Mouse (Mus musculus): ENCODE results near the gene Tmem131l. TPM values are rescaled to one million over a fixed set of nuclear protein-coding genes. Genes with fewer than 3 reads are reported as not detected.

The Tmem131l gene
- polyA plus RNA-seq, 1 experiment from 2014 or later = 59.4 TPM

- no peaks in the 10 kb centered on the region for H3K36me3 ChIP-seq
- H3K27ac ChIP-seq (replicated peaks) = no peak overlapping the region
- no peak for DNase-seq (ENCODE audit: low spot score)
- H3K27me3 ChIP-seq (ENCODE audit: low read depth, poor library complexity, severe bottlenecking) = no peaks in the 10 kb centered on the region
- peaks cover 1% of the 10 kb centered on the region; the same call in 1 of the 2 replicates for H3K4me1 ChIP-seq
- 80% methylated on average over 3 of the region's 3 CpGs for WGBS
- H3K9me3 ChIP-seq (replicated peaks) = no peaks in the 10 kb centered on the region
- H3K4me3 ChIP-seq = no peak overlapping the region
Observed at GRCm38 (mm10) chr3:83859071-83859470, 180.9 kb downstream of the Tmem131l start.

GRCm38 (mm10) chr3:83857621-83858020, 182.4 kb downstream of the Tmem131l start:
- Histone ChIP-seq H3K9me3 (replicated peaks) (no peaks in the 10 kb centered on the region), H3K27ac (replicated peaks) (no peak overlapping the region), H3K36me3 (no peaks in the 10 kb centered on the region), H3K27me3 (ENCODE audit: low read depth, poor library complexity, severe bottlenecking) (no peaks in the 10 kb centered on the region), H3K4me1 (peaks cover 8% of the 10 kb centered on the region), H3K4me3 (no peak overlapping the region)
- DNase-seq (ENCODE audit: low spot score) = no peak
- 95% methylated on average over 13 of the region's 13 CpGs for WGBS

GRCm38 (mm10) chr3:83855643-83856042, 184.3 kb downstream of the Tmem131l start:
- Histone ChIP-seq H3K27me3 (ENCODE audit: low read depth, poor library complexity, severe bottlenecking) (no peaks in the 10 kb centered on the region), H3K27ac (replicated peaks) (no peak overlapping the region), H3K36me3 (no peaks in the 10 kb centered on the region), H3K4me1 (peaks cover 8% of the 10 kb centered on the region), H3K4me3 (no peak overlapping the region), H3K9me3 (replicated peaks) (no peaks in the 10 kb centered on the region)
- 93% methylated on average over 5 of the region's 5 CpGs for WGBS
- DNase-seq (ENCODE audit: low spot score) = no peak

GRCm38 (mm10) chr3:83849341-83849740, 190.6 kb downstream of the Tmem131l start:
- no peaks in the 10 kb centered on the region for H3K27me3 ChIP-seq (ENCODE audit: low read depth, poor library complexity, severe bottlenecking)
- WGBS = 81% methylated on average over 2 of the region's 2 CpGs
- no peak overlapping the region for H3K4me3 ChIP-seq
- H3K27ac ChIP-seq (replicated peaks) = no peak overlapping the region
- no peak for DNase-seq (ENCODE audit: low spot score)
- no peaks in the 10 kb centered on the region for H3K36me3 ChIP-seq
- no peaks in the 10 kb centered on the region for H3K9me3 ChIP-seq (replicated peaks)
- peaks cover 8% of the 10 kb centered on the region for H3K4me1 ChIP-seq

Other genes starting within 250 kb of the Tmem131l start
- 1.1 and 1.6 TPM in 2 replicates for gene Tlr2, start 198.4 kb downstream of the Tmem131l start, polyA plus RNA-seq (2016; fragmentation: Nextera tagmentation; extraction: Ambion mirVana)
- gene Mnd1, start 115.6 kb upstream of the Tmem131l start, polyA plus RNA-seq (2016; fragmentation: Nextera tagmentation; extraction: Ambion mirVana) = 10.3 and 12.3 TPM in 2 replicates
- gene Gm6525, start 133.9 kb upstream of the Tmem131l start, polyA plus RNA-seq (2016; fragmentation: Nextera tagmentation; extraction: Ambion mirVana) = 1.8 and 2.8 TPM in 2 replicates